Mouse (Mus musculus) ZHBTc4 (cell line): ENCODE measurements around the gene Slc1a4.

Experiments
- DNase-seq: peaks from one replicate; pipeline ENCODE4 v3.0.0-alpha.2; 2011; ENCODE audit warnings: low read depth, low spot score

Slc1a4 gene

GRCm38 (mm10) chr11:20332561-20333514 lies at the start of gene Slc1a4:
TSS of gene Slc1a4 (minus strand) at chr11:20332713.
- peak; percentile 99 for DNase-seq

GRCm38 (mm10) chr11:20380106-20380505 lies 47.6 kb upstream of the Slc1a4 start:
- no peak for DNase-seq

- DNase-seq: no peak
Observed at GRCm38 (mm10) chr11:20376642-20377041, 44.1 kb upstream of the Slc1a4 start.

GRCm38 (mm10) chr11:20372616-20373211 lies 40.2 kb upstream of the Slc1a4 start:
- DNase-seq: no peak

GRCm38 (mm10) chr11:20370486-20370885 lies 38.0 kb upstream of the Slc1a4 start:
- no peak for DNase-seq

- no peak for DNase-seq
Observed at GRCm38 (mm10) chr11:20366456-20366855, 33.9 kb upstream of the Slc1a4 start.

- DNase-seq: no peak
Observed at GRCm38 (mm10) chr11:20361354-20361753, 28.8 kb upstream of the Slc1a4 start.

- no peak for DNase-seq
Observed at GRCm38 (mm10) chr11:20357684-20358447, 25.4 kb upstream of the Slc1a4 start.

- DNase-seq: peak; percentile 72
Observed at GRCm38 (mm10) chr11:20348466-20348865, 16.0 kb upstream of the Slc1a4 start.

- no peak for DNase-seq
Observed at GRCm38 (mm10) chr11:20347548-20347947, 15.0 kb upstream of the Slc1a4 start.

GRCm38 (mm10) chr11:20346369-20346768 lies 13.9 kb upstream of the Slc1a4 start:
- DNase-seq: no peak

GRCm38 (mm10) chr11:20343952-20344351 lies 11.4 kb upstream of the Slc1a4 start:
- DNase-seq: no peak

GRCm38 (mm10) chr11:20341598-20341997 lies 9.1 kb upstream of the Slc1a4 start:
- DNase-seq: no peak

- no peak for DNase-seq
Observed at GRCm38 (mm10) chr11:20338703-20339102, 6.2 kb upstream of the Slc1a4 start.

GRCm38 (mm10) chr11:20334301-20334700 lies 1.8 kb upstream of the Slc1a4 start:
- DNase-seq: peak; percentile 54

GRCm38 (mm10) chr11:20331690-20332537 lies 599 bp downstream of the Slc1a4 start:
- peak; percentile 52 for DNase-seq

- DNase-seq: no peak
Observed at GRCm38 (mm10) chr11:20331027-20331689, 1.4 kb downstream of the Slc1a4 start.

GRCm38 (mm10) chr11:20329711-20330110 lies 2.8 kb downstream of the Slc1a4 start:
- no peak for DNase-seq

- DNase-seq: no peak
Observed at GRCm38 (mm10) chr11:20328771-20329170, 3.7 kb downstream of the Slc1a4 start.

GRCm38 (mm10) chr11:20326328-20326995 lies 6.1 kb downstream of the Slc1a4 start:
- no peak for DNase-seq
